Mouse (Mus musculus) limb, embryonic 12.5 days (tissue): ENCODE measurements around the gene Ndst2. TPM values are rescaled to one million over a fixed set of nuclear protein-coding genes. Genes with fewer than 3 reads are reported as not detected.

Source experiments
- ATAC-seq: fragments of 200-750 bp; cut with Nextera tagmentation; 2 replicates; pipeline ENCODE4 v1.8.0; 2017; ENCODE audit warnings: low read depth, moderate TSS enrichment; ENCODE audit not compliant: insufficient number of reproducible peaks, insufficient read depth, low FRiP score, low TSS enrichment
- H3K27ac ChIP-seq: fragments of 300-500 bp; sonication (generic); 2 replicates; pipeline ENCODE4 v1.5.1; 2016; ENCODE audit warnings: mild to moderate bottlenecking, moderate library complexity
- H3K27me3 ChIP-seq: fragments of 300-500 bp; sonication (generic); 2 replicates; pipeline ENCODE4 v1.6.1; 2016; ENCODE audit warnings: mild to moderate bottlenecking, moderate library complexity
- H3K36me3 ChIP-seq: fragments of 300-500 bp; sonication (generic); 2 replicates; pipeline ENCODE4 v1.6.1; 2016; ENCODE audit warnings: mild to moderate bottlenecking, moderate library complexity
- H3K4me1 ChIP-seq: fragments of 300-500 bp; sonication (generic); replicated peaks from 2 replicates; pipeline ENCODE4 v1.6.1; 2016
- H3K4me2 ChIP-seq: fragments of 300-500 bp; sonication (generic); 2 replicates; pipeline ENCODE4 v1.6.1; 2016; ENCODE audit warnings: mild to moderate bottlenecking, moderate library complexity
- H3K4me3 ChIP-seq: fragments of 300-500 bp; sonication (generic); replicated peaks from 2 replicates; pipeline ENCODE4 v1.5.1; 2016; ENCODE audit warnings: mild to moderate bottlenecking
- H3K9ac ChIP-seq: fragments of 300-500 bp; sonication (generic); replicated peaks from 2 replicates; pipeline ENCODE4 v1.6.1; 2016; ENCODE audit warnings: mild to moderate bottlenecking, moderate library complexity
- H3K9me3 ChIP-seq: fragments of 300-500 bp; sonication (generic); 2 replicates; pipeline ENCODE4 v1.6.1; 2016; ENCODE audit warnings: mild to moderate bottlenecking, moderate library complexity
- WGBS: fragments of 180-500 bp; shearing (Covaris S2); methylation state at CpG from one replicate; pipeline ENCODE4 v1.1.7; 2016; 5-methylcytosine and 5-hydroxymethylcytosine counted together
- polyA plus RNA-seq: library from polyadenylated mRNA; unstranded; fragments of >200 nt; fragmentation: Nextera tagmentation; extraction: Ambion mirVana; gene quantifications from 2 replicates; pipeline ENCODE4 v1.2.1, GENCODE M21; 2016

Gene Ndst2
- polyA plus RNA-seq, 1 experiment from 2014 or later: 29.6 TPM

- no peak for ATAC-seq
- Histone ChIP-seq H3K9me3 (no peaks in the 10 kb centered on the region), H3K4me3 (no peak overlapping the region), H3K36me3 (peaks cover 37% of the 10 kb centered on the region), H3K27ac (no peak overlapping the region), H3K27me3 (no peaks in the 10 kb centered on the region), H3K4me2 (0 out of 2 replicates have a peak overlapping the region, but pooled peaks have one; percentile 81), H3K4me1 (peaks cover 53% of the 10 kb centered on the region), H3K9ac (no peak overlapping the region)
- 97% methylated on average over 2 of the region's 2 CpGs for WGBS
These were observed 35.8 kb downstream of the Ndst2 start for GRCm38 (mm10) chr14:20698515-20698914.

DNA sequence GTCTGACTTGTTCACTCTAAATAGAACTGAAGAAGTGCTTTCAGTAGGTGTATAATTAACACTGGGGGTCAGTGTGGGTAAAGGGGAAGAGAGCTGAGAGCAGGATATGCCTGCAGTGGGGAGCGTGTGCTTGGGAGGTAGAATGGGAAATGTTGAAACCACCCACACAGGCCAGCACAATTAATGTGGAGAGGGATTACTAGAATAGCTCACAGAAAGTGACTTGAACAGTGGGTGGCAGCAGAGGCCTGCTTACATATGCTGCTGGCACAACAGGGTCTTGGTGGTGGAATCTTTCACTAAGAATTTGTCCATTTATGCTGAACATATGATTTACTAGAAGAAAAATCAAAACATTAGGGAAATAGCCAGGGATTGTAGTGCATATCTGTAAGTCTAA is 37.4 kb downstream of the Ndst2 start:
- peaks cover 52% of the 10 kb centered on the region for H3K36me3 ChIP-seq
- WGBS: 26% methylated on average over 1 of the region's 1 CpGs
- no peak overlapping the region for H3K9ac ChIP-seq
- no peak overlapping the region for H3K27ac ChIP-seq
- ATAC-seq: no peak
- H3K4me2 ChIP-seq: peak overlapping the region; percentile 81
- H3K4me1 ChIP-seq: peaks cover 51% of the 10 kb centered on the region
- H3K9me3 ChIP-seq: no peaks in the 10 kb centered on the region
- no peaks in the 10 kb centered on the region for H3K27me3 ChIP-seq
- H3K4me3 ChIP-seq: peak overlapping the region; percentile 79

- H3K4me2 ChIP-seq: peak overlapping the region; percentile 81
- ATAC-seq: no peak
- WGBS: 17% methylated on average over 24 of the region's 27 CpGs
- peak overlapping the region; percentile 95 for H3K27ac ChIP-seq
- no peaks in the 10 kb centered on the region for H3K27me3 ChIP-seq
- H3K4me3 ChIP-seq: peak overlapping the region; percentile 79
- peaks cover 41% of the 10 kb centered on the region for H3K4me1 ChIP-seq
- H3K9me3 ChIP-seq: no peaks in the 10 kb centered on the region
- H3K9ac ChIP-seq: peak overlapping the region; percentile 87
- peaks cover 62% of the 10 kb centered on the region for H3K36me3 ChIP-seq
These were observed 38.4 kb downstream of the Ndst2 start for GRCm38 (mm10) chr14:20695761-20696520.

DNA sequence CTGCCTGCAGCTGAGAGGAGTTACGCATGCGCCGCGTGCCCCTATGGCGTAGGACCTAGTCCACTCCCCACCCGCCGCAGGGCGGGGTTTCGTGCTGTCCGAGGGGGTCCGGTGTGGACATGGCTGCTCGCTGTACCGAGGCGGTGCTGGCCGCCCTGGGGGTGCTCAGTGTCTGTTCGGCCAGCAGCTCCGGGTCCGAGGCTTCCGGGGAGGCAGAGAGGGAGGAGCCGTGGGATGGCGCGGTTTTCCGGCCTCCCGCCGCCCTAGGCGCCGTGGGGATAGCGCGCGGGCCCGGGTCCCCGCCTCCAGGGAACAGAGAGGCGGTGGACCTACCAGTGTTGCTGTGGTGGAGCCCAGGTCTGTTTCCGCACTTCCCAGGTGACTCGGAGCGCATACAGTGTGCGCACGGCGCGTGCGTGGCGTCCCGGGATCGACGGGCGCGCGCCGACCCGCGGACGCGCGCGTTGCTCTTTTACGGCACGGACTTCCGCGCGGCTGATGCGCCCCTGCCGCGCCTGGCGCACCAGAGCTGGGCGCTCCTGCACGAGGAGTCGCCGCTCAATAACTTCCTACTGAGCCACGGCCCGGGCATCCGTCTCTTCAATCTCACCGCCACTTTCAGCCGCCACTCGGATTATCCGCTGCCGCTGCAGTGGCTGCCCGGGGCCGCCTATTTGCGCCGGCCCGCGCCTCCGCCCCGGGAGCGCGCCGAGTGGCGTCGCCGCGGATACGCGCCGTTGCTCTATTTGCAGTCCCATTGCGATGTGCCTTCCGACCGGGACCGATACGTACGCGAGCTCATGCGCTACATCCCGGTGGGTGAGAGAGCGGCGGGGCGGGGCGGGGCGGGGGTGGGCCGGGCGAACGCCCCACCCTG is 39.2 kb downstream of the Ndst2 start, which contains the start of gene Fut11:
Gene Fut11, plus strand, starts transcription at position 85 of the 877 bp plus-strand sequence.
- H3K9ac ChIP-seq: peak within 1 kb of the TSS; percentile 87
- H3K27me3 ChIP-seq: no peaks in the 10 kb centered on the region
- peak within 1 kb of the TSS; percentile 95 for H3K27ac ChIP-seq
- no peaks in the 10 kb centered on the region for H3K9me3 ChIP-seq
- peaks cover 35% of the 10 kb centered on the region for H3K4me1 ChIP-seq
- peak within 1 kb of the TSS; percentile 79 for H3K4me3 ChIP-seq
- H3K4me2 ChIP-seq: peak within 1 kb of the TSS; percentile 81
- peak; percentile 93 for ATAC-seq
- WGBS: under 1% methylated on average over 106 of the region's 111 CpGs
- peaks cover 66% of the 10 kb centered on the region for H3K36me3 ChIP-seq

DNA sequence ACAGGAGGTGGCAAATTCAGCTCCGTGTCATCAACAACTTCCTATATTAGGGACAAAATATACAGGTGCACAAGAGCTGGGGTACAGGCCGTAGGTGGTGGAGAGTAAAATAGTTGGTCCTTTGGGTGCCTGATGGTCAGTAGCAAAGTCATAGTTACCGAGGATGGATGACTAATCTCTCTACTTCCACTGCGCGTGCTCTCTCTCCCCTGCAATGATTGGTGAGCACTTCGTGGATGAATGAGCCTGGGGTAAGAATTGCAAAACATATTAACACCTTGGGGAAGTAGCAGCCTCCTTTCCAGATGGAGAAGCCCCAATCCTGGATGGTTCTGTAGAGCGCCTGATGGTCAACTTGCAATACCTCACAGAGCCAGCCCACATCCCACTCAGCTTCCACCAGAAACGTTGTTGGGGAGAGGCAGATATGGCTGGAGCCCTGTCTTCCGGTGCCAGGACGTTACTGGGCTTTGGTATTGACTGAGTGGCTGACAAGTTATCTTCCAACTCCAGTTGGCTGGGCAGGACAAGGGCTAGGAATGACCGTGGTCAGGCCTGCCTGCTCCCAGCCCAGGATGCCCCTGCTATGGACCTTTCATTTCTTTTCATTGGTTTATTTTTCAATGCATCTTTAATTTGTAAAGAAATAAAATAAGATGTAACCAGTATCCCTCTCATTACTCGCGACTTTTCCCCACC is 40.0 kb downstream of the Ndst2 start:
- WGBS: 48% methylated on average over 13 of the region's 13 CpGs
- peak overlapping the region; percentile 81 for H3K4me2 ChIP-seq

GRCm38 (mm10) chr14:20693589-20694101 is 40.7 kb downstream of the Ndst2 start:
- H3K36me3 ChIP-seq: peaks cover 69% of the 10 kb centered on the region
- 0 out of 2 replicates have a peak overlapping the region, but pooled peaks have one; percentile 79 for H3K4me3 ChIP-seq
- H3K9ac ChIP-seq: no peak overlapping the region
- no peak for ATAC-seq
- no peaks in the 10 kb centered on the region for H3K9me3 ChIP-seq
- peaks cover 35% of the 10 kb centered on the region for H3K4me1 ChIP-seq
- H3K27me3 ChIP-seq: no peaks in the 10 kb centered on the region
- no peak overlapping the region for H3K4me2 ChIP-seq
- no peak overlapping the region for H3K27ac ChIP-seq
- WGBS: 89% methylated on average over 10 of the region's 10 CpGs

More for the DNA sequence above, 40.0 kb downstream of the Ndst2 start:
- Histone ChIP-seq H3K9me3 (no peaks in the 10 kb centered on the region), H3K27me3 (no peaks in the 10 kb centered on the region), H3K36me3 (peaks cover 69% of the 10 kb centered on the region), H3K9ac (peak overlapping the region; percentile 87), H3K4me3 (peak overlapping the region; percentile 79), H3K27ac (peak overlapping the region; percentile 95), H3K4me1 (peaks cover 35% of the 10 kb centered on the region)
- ATAC-seq: peak; percentile 50; the same call in 1 of the 2 replicates

- no peak for ATAC-seq
- no peak overlapping the region for H3K9ac ChIP-seq
- no peak overlapping the region for H3K27ac ChIP-seq
- peaks cover 19% of the 10 kb centered on the region for H3K4me1 ChIP-seq
- H3K36me3 ChIP-seq: peaks cover 78% of the 10 kb centered on the region
- no peak overlapping the region for H3K4me3 ChIP-seq
- WGBS: 89% methylated on average over 6 of the region's 6 CpGs
- no peaks in the 10 kb centered on the region for H3K9me3 ChIP-seq
- no peaks in the 10 kb centered on the region for H3K27me3 ChIP-seq
- H3K4me2 ChIP-seq: no peak overlapping the region
These were observed 42.6 kb downstream of the Ndst2 start for GRCm38 (mm10) chr14:20691772-20692171.

- Histone ChIP-seq H3K4me2 (no peak overlapping the region), H3K36me3 (peaks cover 100% of the 10 kb centered on the region), H3K4me3 (no peak overlapping the region), H3K4me1 (peaks cover 1% of the 10 kb centered on the region; the same call in 1 of the 2 replicates), H3K27me3 (no peaks in the 10 kb centered on the region), H3K9ac (no peak overlapping the region), H3K27ac (no peak overlapping the region), H3K9me3 (no peaks in the 10 kb centered on the region)
- no peak for ATAC-seq
- 90% methylated on average over 2 of the region's 2 CpGs for WGBS
These were observed 45.4 kb downstream of the Ndst2 start for GRCm38 (mm10) chr14:20689009-20689408.

DNA sequence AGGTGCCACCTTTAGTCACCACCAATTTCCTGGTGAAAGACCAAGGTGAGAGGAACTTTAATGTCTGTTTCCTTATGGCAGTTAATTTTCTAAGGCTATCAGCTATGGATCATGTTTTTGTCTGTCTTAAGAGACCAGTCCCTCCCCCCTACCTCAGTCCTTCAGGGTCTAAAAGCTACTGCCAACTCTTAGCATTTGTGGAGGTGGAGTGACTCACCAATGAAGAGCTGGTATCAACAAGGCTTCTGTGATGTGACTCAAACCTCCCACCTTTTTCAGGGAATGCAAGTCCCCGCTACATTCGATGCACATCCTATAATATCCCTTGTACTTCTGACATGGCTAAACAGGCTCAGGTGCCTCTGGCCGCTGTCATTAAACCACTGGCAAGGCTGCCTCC is 47.8 kb downstream of the Ndst2 start:
- H3K27me3 ChIP-seq: no peaks in the 10 kb centered on the region

GRCm38 (mm10) chr14:20682498-20682897 is 51.9 kb downstream of the Ndst2 start:
- ATAC-seq: no peak
- no peak overlapping the region for H3K9ac ChIP-seq
- H3K4me3 ChIP-seq: no peak overlapping the region
- no peak overlapping the region for H3K27ac ChIP-seq
- H3K36me3 ChIP-seq: peaks cover 99% of the 10 kb centered on the region
- no peaks in the 10 kb centered on the region for H3K4me1 ChIP-seq
- 61% methylated on average over 3 of the region's 3 CpGs for WGBS
- no peaks in the 10 kb centered on the region for H3K9me3 ChIP-seq
- no peaks in the 10 kb centered on the region for H3K27me3 ChIP-seq
- H3K4me2 ChIP-seq: no peak overlapping the region

More for the DNA sequence above, 47.8 kb downstream of the Ndst2 start:
- no peak for ATAC-seq
- peaks cover 100% of the 10 kb centered on the region for H3K36me3 ChIP-seq
- H3K4me3 ChIP-seq: no peak overlapping the region
- 92% methylated on average over 3 of the region's 3 CpGs for WGBS
- no peak overlapping the region for H3K27ac ChIP-seq
- H3K4me1 ChIP-seq: no peaks in the 10 kb centered on the region
- no peaks in the 10 kb centered on the region for H3K9me3 ChIP-seq
- no peak overlapping the region for H3K4me2 ChIP-seq
- no peak overlapping the region for H3K9ac ChIP-seq
